Mouse (Mus musculus): ENCODE results near the gene Eif2ak4. TPM values are rescaled to one million over a fixed set of nuclear protein-coding genes. Genes with fewer than 3 reads are reported as not detected.

Eif2ak4 gene
- total and polyA plus RNA-seq, 3 experiments = 16.1 to 22.3 (median 18.1) TPM

- Histone ChIP-seq H3K4me3 (replicated peaks in 1 of 3; ENCODE audit: low read depth in 2 of 3, low read length in 2 of 3, poor library complexity in 1 of 3) (no peak overlapping the region), H3K27me3 (replicated peaks) (peaks cover 2% of the 10 kb centered on the region), H3K9ac (ENCODE audit: insufficient read depth, low read depth) (no peak overlapping the region), H3K4me1 (ENCODE audit: control insufficient read depth in 1 of 2, insufficient read depth in 2 of 2) (no peaks in the 10 kb centered on the region), H3K27ac (ENCODE audit: insufficient read depth, low read depth) (no peak overlapping the region), H3K79me2 (replicated peaks; ENCODE audit: control insufficient read depth, extremely low read depth, insufficient read depth, poor library complexity, severe bottlenecking) (no peaks in the 10 kb centered on the region), H3K36me3 (replicated peaks in 1 of 2; ENCODE audit: control insufficient read depth in 1 of 2, insufficient read depth in 1 of 2, low read length in 1 of 2) (no peaks in the 10 kb centered on the region), H3K4me2 (ENCODE audit: insufficient read depth, low read depth, poor library complexity, severe bottlenecking) (no peak overlapping the region), H3K9me3 (replicated peaks; ENCODE audit: low read length) (no peaks in the 10 kb centered on the region)
- TF ChIP-seq JUND (conservative IDR thresholded peaks at IDR 0.05; ENCODE audit: low read depth, low read length) (no peak), NRF1 (IDR thresholded peaks at IDR 0.05; ENCODE audit: low read depth, low read length) (no peak), CHD1 (IDR thresholded peaks at IDR 0.05; ENCODE audit: low read depth, low read length) (no peak), MEF2A (IDR thresholded peaks at IDR 0.05; ENCODE audit: borderline replicate concordance, low read depth, low read length) (no peak), SIN3A (IDR thresholded peaks at IDR 0.05; ENCODE audit: low read length) (no peak), ZMIZ1 (IDR thresholded peaks at IDR 0.05; ENCODE audit: low read depth, low read length) (no peak), POLR2A (IDR thresholded peaks at IDR 0.05; ENCODE audit: low read depth, low read length) (no peak), NELFE (IDR thresholded peaks at IDR 0.05; ENCODE audit: low read depth, low read length) (no peak), E2F4 (IDR thresholded peaks at IDR 0.05; ENCODE audit: insufficient replicate concordance, low read depth, low read length) (no peak), ZKSCAN1 (IDR thresholded peaks at IDR 0.05; ENCODE audit: borderline replicate concordance, low read depth, low read length) (no peak), ZNF384 (IDR thresholded peaks at IDR 0.05; ENCODE audit: low read depth, low read length) (no peak), MAX (IDR thresholded peaks at IDR 0.05; ENCODE audit: low read length) (no peak), IRF4 (IDR thresholded peaks at IDR 0.05; ENCODE audit: low read depth, low read length) (no peak), HCFC1 (IDR thresholded peaks at IDR 0.05; ENCODE audit: low read depth, low read length) (no peak), JUN (IDR thresholded peaks at IDR 0.05; ENCODE audit: insufficient read depth, low read depth, low read length) (no peak), UBTF (IDR thresholded peaks at IDR 0.05; ENCODE audit: low read depth, low read length) (no peak), ELF1 (IDR thresholded peaks at IDR 0.05; ENCODE audit: low read depth, low read length) (no peak), POLR2AphosphoS2 (IDR thresholded peaks at IDR 0.05; ENCODE audit: low read depth, low read length) (no peak), GABPA (IDR thresholded peaks at IDR 0.05; ENCODE audit: insufficient replicate concordance, low read depth, low read length) (no peak)
- dilution Hi-C loops (cut with MboI; ENCODE audit: extremely low pct_ligation_motif_present, extremely low pct_unique_long_range_greater_than_20kb, low sequenced_read_pairs) (no loop called here), in situ Hi-C loops (cut with MboI; ENCODE audit: low pct_ligation_motif_present, low pct_unique_long_range_greater_than_20kb, low sequenced_read_pairs) (no loop called here)
- DNase-seq (ENCODE audit: extremely low read depth) = no peak
Measured at GRCm38 (mm10) chr2:118345535-118345934, 42.9 kb upstream of the Eif2ak4 start.

GRCm38 (mm10) chr2:118353498-118353897, 34.9 kb upstream of the Eif2ak4 start:
- Histone ChIP-seq H3K27me3 (replicated peaks) (no peaks in the 10 kb centered on the region), H3K4me3 (replicated peaks in 1 of 3; ENCODE audit: low read depth in 2 of 3, low read length in 2 of 3, poor library complexity in 1 of 3) (no peak overlapping the region)

More at GRCm38 (mm10) chr2:118353498-118353897, 34.9 kb upstream of the Eif2ak4 start:
- TF ChIP-seq GABPA (IDR thresholded peaks at IDR 0.05; ENCODE audit: insufficient replicate concordance, low read depth, low read length) (no peak), MAFK (IDR thresholded peaks at IDR 0.05; ENCODE audit: insufficient replicate concordance, low read length) (no peak), E2F4 (IDR thresholded peaks at IDR 0.05; ENCODE audit: insufficient replicate concordance, low read depth, low read length) (no peak), JUN (IDR thresholded peaks at IDR 0.05; ENCODE audit: insufficient read depth, low read depth, low read length) (no peak), POLR2A (IDR thresholded peaks at IDR 0.05; ENCODE audit: low read depth, low read length) (no peak), IRF4 (IDR thresholded peaks at IDR 0.05; ENCODE audit: low read depth, low read length) (no peak), CHD2 (IDR thresholded peaks at IDR 0.05; ENCODE audit: low read length) (no peak), TBP (conservative IDR thresholded peaks at IDR 0.05; ENCODE audit: low read depth, low read length) (no peak), NRF1 (IDR thresholded peaks at IDR 0.05; ENCODE audit: low read depth, low read length) (no peak), MEF2A (IDR thresholded peaks at IDR 0.05; ENCODE audit: borderline replicate concordance, low read depth, low read length) (no peak), RCOR1 (conservative IDR thresholded peaks at IDR 0.05; ENCODE audit: low read depth, low read length) (no peak), KAT2A (IDR thresholded peaks at IDR 0.05; ENCODE audit: insufficient replicate concordance, low read length) (no peak), POLR2AphosphoS2 (IDR thresholded peaks at IDR 0.05; ENCODE audit: low read depth, low read length) (no peak), BHLHE40 (IDR thresholded peaks at IDR 0.05; ENCODE audit: low read depth, low read length) (no peak), PAX5 (IDR thresholded peaks at IDR 0.05; ENCODE audit: low read length) (no peak), ZKSCAN1 (IDR thresholded peaks at IDR 0.05; ENCODE audit: borderline replicate concordance, low read depth, low read length) (no peak), MXI1 (IDR thresholded peaks at IDR 0.05; ENCODE audit: low read depth, low read length) (no peak), UBTF (IDR thresholded peaks at IDR 0.05; ENCODE audit: low read depth, low read length) (no peak), TCF12 (IDR thresholded peaks at IDR 0.05; ENCODE audit: low read depth, low read length) (no peak), CHD1 (IDR thresholded peaks at IDR 0.05; ENCODE audit: low read depth, low read length) (no peak)
- no peaks in the 10 kb centered on the region for H3K36me3 ChIP-seq (replicated peaks in 1 of 2; ENCODE audit: control insufficient read depth in 1 of 2, insufficient read depth in 1 of 2, low read length in 1 of 2)
- H3K9ac ChIP-seq (ENCODE audit: insufficient read depth, low read depth) = no peak overlapping the region
- dilution Hi-C loops (cut with MboI; ENCODE audit: extremely low pct_ligation_motif_present, extremely low pct_unique_long_range_greater_than_20kb, low sequenced_read_pairs) (no loop called here), in situ Hi-C loops (cut with MboI; ENCODE audit: low pct_ligation_motif_present, low pct_unique_long_range_greater_than_20kb, low sequenced_read_pairs) (no loop called here)
- no peaks in the 10 kb centered on the region for H3K79me2 ChIP-seq (replicated peaks; ENCODE audit: control insufficient read depth, extremely low read depth, insufficient read depth, poor library complexity, severe bottlenecking)
- no peaks in the 10 kb centered on the region for H3K9me3 ChIP-seq (replicated peaks; ENCODE audit: low read length)
- H3K27ac ChIP-seq (ENCODE audit: insufficient read depth, low read depth) = no peak overlapping the region
- DNase-seq (ENCODE audit: extremely low read depth) = no peak
- H3K4me2 ChIP-seq (ENCODE audit: insufficient read depth, low read depth, poor library complexity, severe bottlenecking) = no peak overlapping the region
- H3K4me1 ChIP-seq (ENCODE audit: control insufficient read depth in 1 of 2, insufficient read depth in 2 of 2) = peaks cover 0 to 8% of the 10 kb centered on the region in 2 experiments; a peak in 1 of 4 replicates
